Comparison of ENCODE assay signal across 26 mouse cellular contexts in the genomic region with DNA sequence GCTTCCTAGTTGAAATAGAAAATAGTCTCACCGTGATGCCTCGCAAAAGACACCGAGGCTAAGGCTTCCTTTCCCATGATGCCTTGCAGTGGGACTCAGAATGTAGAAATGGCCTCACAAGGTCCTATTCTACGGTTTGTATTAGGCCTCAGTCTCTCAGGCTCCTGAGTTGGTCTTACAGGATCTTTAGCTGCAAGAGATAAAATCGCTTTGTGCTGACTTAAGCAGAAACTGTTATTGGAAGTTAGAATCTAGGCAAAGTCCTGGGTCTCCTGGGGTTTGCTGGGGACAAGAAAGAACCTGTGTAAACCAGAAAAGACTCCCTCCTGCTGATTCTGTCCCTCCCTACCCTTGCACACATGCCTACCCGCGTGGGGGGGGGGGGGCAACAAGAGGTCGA. TPM values are rescaled to one million over a fixed set of nuclear protein-coding genes. Genes with fewer than 3 reads are reported as not detected.
DNase-seq lines count a peak whose midpoint lies in the region; TF ChIP-seq lines count a peak whose summit lies in the region.
"Had no signal": no experiment of that assay in that cellular context is flagged by ENCODE, and none has a peak within 500 bp of the region (broad histone marks: within the 10 kb centered on the region; RNA-seq: fewer than 3 reads in every experiment).

No protein-coding gene starts in this region.

- dilution Hi-C loops in CH12.LX (cut with MboI; ENCODE audit: extremely low pct_ligation_motif_present, extremely low pct_unique_long_range_greater_than_20kb, low sequenced_read_pairs): no loop called here

- TF ChIP-seq CTCF in left cerebral cortex, adult 2 months (IDR thresholded peaks at IDR 0.05): no peak
- TF ChIP-seq CTCF in CH12.LX (conservative IDR thresholded peaks at IDR 0.05 in 1 of 2, IDR thresholded peaks at IDR 0.05 in 1 of 2; ENCODE audit: low read depth in 2 of 2, low read length in 2 of 2): no peak

- H3K79me2 ChIP-seq in CH12.LX (replicated peaks; ENCODE audit: control insufficient read depth, extremely low read depth, insufficient read depth, poor library complexity, severe bottlenecking): no peaks in the 10 kb centered on the region

- no peak overlapping the region for H3K4me2 ChIP-seq in CH12.LX (ENCODE audit: insufficient read depth, low read depth, poor library complexity, severe bottlenecking)
- H3K4me2 ChIP-seq: embryonic facial prominence, embryonic 12.5 days; forebrain, embryonic 13.5 days; forebrain, embryonic 15.5 days had no signal

- no peak overlapping the region for H3K9ac ChIP-seq in CH12.LX (ENCODE audit: insufficient read depth, low read depth)
- H3K9ac ChIP-seq: embryonic facial prominence, embryonic 12.5 days; forebrain, embryonic 13.5 days; forebrain, embryonic 15.5 days; forebrain, postnatal 0 days had no signal

- in situ Hi-C loops in CH12.LX (cut with MboI; ENCODE audit: low pct_ligation_motif_present, low pct_unique_long_range_greater_than_20kb, low sequenced_read_pairs): loop anchor here (10.0 kb wide), 1 partner anchor 178 kb away; no protein-coding TSS in a partner anchor

- TF ChIP-seq POLR2A in CH12.LX (IDR thresholded peaks at IDR 0.05; ENCODE audit: low read depth, low read length): no peak

- H3K27ac ChIP-seq in left cerebral cortex, adult 2 months: peak overlapping the region; percentile 53; the same call in 1 of the 2 replicates
- no peak overlapping the region for H3K27ac ChIP-seq in CH12.LX (ENCODE audit: insufficient read depth, low read depth)
- H3K27ac ChIP-seq: embryonic facial prominence, embryonic 10.5 days; embryonic facial prominence, embryonic 12.5 days; forebrain, embryonic 13.5 days; forebrain, embryonic 15.5 days had no signal

- intact Hi-C loops in left cerebral cortex, adult 2 months (cut with DNase I): loop anchor here (10.0 kb wide), 1 partner anchor 188 kb away; no protein-coding TSS in a partner anchor
- intact Hi-C loops in left cerebral cortex, postnatal 10 days (cut with DNase I): loop anchor here (5.0 to 10.0 kb wide), 2 partner anchors 36 to 142 kb away; a partner anchor contains a TSS

- peaks cover 23% of the 10 kb centered on the region for H3K9me3 ChIP-seq in CH12.LX (replicated peaks; ENCODE audit: low read length)
- H3K9me3 ChIP-seq: embryonic facial prominence, embryonic 10.5 days; embryonic facial prominence, embryonic 12.5 days; forebrain, embryonic 13.5 days; forebrain, embryonic 15.5 days had no signal

- peaks cover 47% of the 10 kb centered on the region for H3K27me3 ChIP-seq in CH12.LX (replicated peaks)
- H3K27me3 ChIP-seq: forebrain, embryonic 15.5 days; Patski had no signal

- no peak overlapping the region for H3K4me3 ChIP-seq in left cerebral cortex, adult 2 months
- no peak overlapping the region for H3K4me3 ChIP-seq in CH12.LX (replicated peaks in 1 of 3; ENCODE audit: low read depth in 2 of 3, low read length in 2 of 3, poor library complexity in 1 of 3)
- H3K4me3 ChIP-seq: embryonic facial prominence, embryonic 10.5 days; embryonic facial prominence, embryonic 12.5 days; forebrain, embryonic 13.5 days; forebrain, embryonic 15.5 days had no signal

- no peak for TF ChIP-seq RAD21 in CH12.LX (IDR thresholded peaks at IDR 0.05; ENCODE audit: low read depth, low read length)

- no peak for TF ChIP-seq EP300 in CH12.LX (IDR thresholded peaks at IDR 0.05; ENCODE audit: low read length)

- no peak for DNase-seq in left cerebral cortex, adult 2 months (ENCODE audit: extremely low spot score in 1 of 2, low spot score in 2 of 2)
- DNase-seq in left cerebral cortex, postnatal 10 days (ENCODE audit: extremely low spot score in 1 of 2, low spot score in 2 of 2): no peak
- DNase-seq in B cell, adult 2 months: peak; percentile 1 to 2
- DNase-seq in CH12.LX (ENCODE audit: extremely low read depth): no peak
- DNase-seq in ovary, adult 18-20 months (ENCODE audit: low spot score): no peak
- no peak for DNase-seq in spleen, postnatal 14 days (ENCODE audit: low spot score in 2 of 2)
- DNase-seq: adrenal gland, adult 8-10 months; adrenal gland, postnatal 14 days; adrenal gland, postnatal 36 days; cerebellum, adult 11-12 months; cerebellum, adult 2 months; cerebellum, adult 9-11 months; cerebellum, postnatal 14 days; cerebellum, postnatal 36 days; forebrain, postnatal 0 days had no signal

- H3K36me3 ChIP-seq in CH12.LX (replicated peaks in 1 of 2; ENCODE audit: control insufficient read depth in 1 of 2, insufficient read depth in 1 of 2, low read length in 1 of 2): no peaks in the 10 kb centered on the region
- H3K36me3 ChIP-seq: embryonic facial prominence, embryonic 10.5 days; embryonic facial prominence, embryonic 12.5 days; forebrain, embryonic 15.5 days; G1E had no signal

- peaks cover 3 to 5% of the 10 kb centered on the region in 2 experiments for H3K4me1 ChIP-seq in CH12.LX (ENCODE audit: control insufficient read depth in 1 of 2, insufficient read depth in 2 of 2)

TF ChIP-seq in CH12.LX, 34 proteins besides CTCF, POLR2A, EP300 and RAD21:
- TF ChIP-seq MAFK (IDR thresholded peaks at IDR 0.05; ENCODE audit: insufficient replicate concordance, low read length): 0 out of 2 replicates have a peak, but pooled peaks have one; percentile 44
- TF ChIP-seq ZKSCAN1 (IDR thresholded peaks at IDR 0.05; ENCODE audit: borderline replicate concordance, low read depth, low read length): no peak

RNA-seq across cellular contexts. Expression of a gene that starts 5.5 kb away (rescaled TPM):
- total RNA-seq in left cerebral cortex, adult 2 months (2021): 100 to 1,000 TPM; 213 to 219 TPM
- 100 to 1,000 TPM; 305 to 320 TPM for total RNA-seq in left cerebral cortex, postnatal 10 days (2021)
- 0.38 and 0.59 TPM in 2 replicates for total RNA-seq in CH12.LX (2012; rRNA removed)
- total RNA-seq in CH12.LX (2014; rRNA removed): 0.16 and 0.34 TPM in 2 replicates
- 0.36 and 0.56 TPM in 2 replicates for polyA plus RNA-seq in CH12.LX (2012; ENCODE audit: insufficient read length, low read depth)
- total RNA-seq: G1E had no signal
- polyA plus RNA-seq: activated CD4-positive, CD25-positive, alpha-beta regulatory T cell, adult 4 months; CD4-positive, CD25-positive, alpha-beta regulatory T cell, adult 4 months had no signal

RNA-seq across cellular contexts. Expression of a gene that starts 14.1 kb away (rescaled TPM):
- 1 to 10 TPM; 1.0 to 1.1 TPM for total RNA-seq in left cerebral cortex, adult 2 months (2021)
- total RNA-seq in left cerebral cortex, postnatal 10 days (2021): 1 to 10 TPM in 1 of 2 experiments, under 1 TPM in 1; 0.85 to 1.4 TPM
- 0.13 and 0.29 TPM in 2 replicates for total RNA-seq in CH12.LX (2012; rRNA removed)
- total RNA-seq in CH12.LX (2014; rRNA removed): 0.69 and 0.72 TPM in 2 replicates
- polyA plus RNA-seq in CH12.LX (2012; ENCODE audit: insufficient read length, low read depth): 0.26 and 0.57 TPM in 2 replicates

RNA-seq across cellular contexts. Expression of a gene that starts 24.2 kb away (rescaled TPM):
- under 1 TPM in 1 of 2 experiments, not detected in 1; 0.77 TPM for total RNA-seq in left cerebral cortex, adult 2 months (2021)
- under 1 TPM in 1 of 2 experiments, not detected in 1; 0.20 TPM for total RNA-seq in left cerebral cortex, postnatal 10 days (2021)
- total RNA-seq in CH12.LX (2012; rRNA removed) (not detected in 2 replicates), CH12.LX (2014; rRNA removed) (not detected in 2 replicates)
- polyA plus RNA-seq in CH12.LX (2012; ENCODE audit: insufficient read length, low read depth): not detected in 2 replicates
- total RNA-seq: adrenal gland, adult 18-20 months; adrenal gland, adult 8-10 months; adrenal gland, postnatal 14 days; adrenal gland, postnatal 36 days; forebrain, postnatal 0 days had no signal
- polyA plus RNA-seq: activated CD4-positive, CD25-positive, alpha-beta regulatory T cell, adult 4 months; cerebellum, adult 2 months; embryonic facial prominence, embryonic 10.5 days; embryonic facial prominence, embryonic 12.5 days; forebrain, embryonic 11.5 days; forebrain, embryonic 15.5 days; forebrain, postnatal 0 days; Patski had no signal

RNA-seq across cellular contexts. Expression of a gene that starts 30.5 kb away (rescaled TPM):
- total RNA-seq in left cerebral cortex, adult 2 months (2021): 10 to 100 TPM; 45.9 to 46.0 TPM
- total RNA-seq in left cerebral cortex, postnatal 10 days (2021): 10 to 100 TPM; 61.9 to 67.5 TPM
- total RNA-seq in CH12.LX (2012; rRNA removed) (11.1 and 14.1 TPM in 2 replicates), CH12.LX (2014; rRNA removed) (16.0 and 20.4 TPM in 2 replicates)
- 14.3 and 15.1 TPM in 2 replicates for polyA plus RNA-seq in CH12.LX (2012; ENCODE audit: insufficient read length, low read depth)
- polyA plus RNA-seq: activated CD4-positive, CD25-positive, alpha-beta regulatory T cell, adult 4 months had no signal

RNA-seq across cellular contexts. Expression of a gene that starts 35.9 kb away (rescaled TPM):
- total RNA-seq in left cerebral cortex, adult 2 months (2021): not detected
- not detected for total RNA-seq in left cerebral cortex, postnatal 10 days (2021)
- total RNA-seq in CH12.LX (2012; rRNA removed) (0.08 and 0.17 TPM in 2 replicates), CH12.LX (2014; rRNA removed) (not detected in 2 replicates)
- 0.26 TPM in 1 of 2 replicates, not detected in the other for polyA plus RNA-seq in CH12.LX (2012; ENCODE audit: insufficient read length, low read depth)
- total RNA-seq: adrenal gland, adult 18-20 months; adrenal gland, adult 8-10 months; adrenal gland, postnatal 14 days; adrenal gland, postnatal 36 days; forebrain, postnatal 0 days had no signal
- polyA plus RNA-seq: CD4-positive, CD25-positive, alpha-beta regulatory T cell, adult 4 months; cerebellum, adult 2 months; cortical plate, adult 2 months; G1E had no signal

Comparison
In these comparisons a context has a peak if more than half of its experiments do, and no peak if none do; other contexts are left out.
1. DNase-seq: peak in B cell, adult 2 months (2 of 2); none in left cerebral cortex, adult 2 months (0 of 2), left cerebral cortex, postnatal 10 days (0 of 2), CH12.LX (single experiment), ovary, adult 18-20 months (single experiment) and spleen, postnatal 14 days (0 of 2).
2. RNA of a gene that starts 5.5 kb away (total RNA-seq): 305 to 320 TPM in left cerebral cortex, postnatal 10 days and 213 to 219 TPM in left cerebral cortex, adult 2 months; 0.16 to 0.59 TPM in CH12.LX; every median in the first group is over 100 times any median in the second.